Mouse (Mus musculus) neural tube, embryonic 14.5 days (tissue): Measurements from ENCODE around the gene Ogg1. TPM values are rescaled to one million over a fixed set of nuclear protein-coding genes. Genes with fewer than 3 reads are reported as not detected.
"Not testable (repeated sequence)": the region's sequence is repeated elsewhere in the genome, so short reads cannot be mapped to it uniquely, and the experiment has no call there.

Source experiments
- ATAC-seq: fragments of 200-750 bp; cut with Nextera tagmentation; 2 replicates; pipeline ENCODE4 v1.8.0; 2017; ENCODE audit warnings: low read depth, mild to moderate bottlenecking, moderate TSS enrichment, moderate library complexity
- H3K27ac ChIP-seq: fragments of 300-500 bp; sonication (generic); 2 replicates; pipeline ENCODE4 v1.5.1; 2014; ENCODE audit warnings: low read depth, mild to moderate bottlenecking, control low read depth, low read length, moderate library complexity, mixed read lengths
- H3K27me3 ChIP-seq: fragments of 300-500 bp; sonication (generic); 2 replicates; pipeline ENCODE4 v1.6.1; 2014; ENCODE audit warnings: low read length; ENCODE audit not compliant: control insufficient read depth, insufficient read depth
- H3K36me3 ChIP-seq: fragments of 300-500 bp; sonication (generic); 2 replicates; pipeline ENCODE4 v1.6.1; 2014; ENCODE audit warnings: low read length, mixed read lengths; ENCODE audit not compliant: control insufficient read depth, insufficient read depth
- H3K4me1 ChIP-seq: fragments of 300-500 bp; sonication (generic); 2 replicates; pipeline ENCODE4 v1.6.1; 2014; ENCODE audit warnings: low read length; ENCODE audit not compliant: control insufficient read depth, insufficient read depth
- H3K4me2 ChIP-seq: fragments of 300-500 bp; sonication (generic); 2 replicates; pipeline ENCODE4 v1.6.1; 2014; ENCODE audit warnings: mild to moderate bottlenecking, low read depth, low read length, control low read depth
- H3K4me3 ChIP-seq: fragments of 300-500 bp; sonication (generic); 2 replicates; pipeline ENCODE4 v1.5.1; 2014; ENCODE audit warnings: low read depth, low read length, control low read depth, mixed read lengths
- H3K9ac ChIP-seq: fragments of 300-500 bp; sonication (generic); replicated peaks from 2 replicates; pipeline ENCODE4 v1.6.1; 2014; ENCODE audit warnings: low read depth, mild to moderate bottlenecking, control low read depth, low read length, mixed read lengths
- H3K9me3 ChIP-seq: fragments of 300-500 bp; sonication (generic); 2 replicates; pipeline ENCODE4 v1.6.1; 2016; ENCODE audit warnings: low read length; ENCODE audit not compliant: control insufficient read depth
- WGBS: fragments of 180-500 bp; shearing (Covaris S2); extraction: QIAGEN DNeasy Blood & Tissue Kit; methylation state at CpG from one replicate; pipeline ENCODE4 v1.1.7; 2014; 5-methylcytosine and 5-hydroxymethylcytosine counted together
- polyA plus RNA-seq: library from polyadenylated mRNA; unstranded; fragments of >200 nt; fragmentation: Nextera tagmentation; extraction: Ambion mirVana; gene quantifications from 2 replicates; pipeline ENCODE4 v1.2.1, GENCODE M21; 2014

The Ogg1 gene
- polyA plus RNA-seq, 1 experiment from 2014 or later: 8.9 TPM

DNA sequence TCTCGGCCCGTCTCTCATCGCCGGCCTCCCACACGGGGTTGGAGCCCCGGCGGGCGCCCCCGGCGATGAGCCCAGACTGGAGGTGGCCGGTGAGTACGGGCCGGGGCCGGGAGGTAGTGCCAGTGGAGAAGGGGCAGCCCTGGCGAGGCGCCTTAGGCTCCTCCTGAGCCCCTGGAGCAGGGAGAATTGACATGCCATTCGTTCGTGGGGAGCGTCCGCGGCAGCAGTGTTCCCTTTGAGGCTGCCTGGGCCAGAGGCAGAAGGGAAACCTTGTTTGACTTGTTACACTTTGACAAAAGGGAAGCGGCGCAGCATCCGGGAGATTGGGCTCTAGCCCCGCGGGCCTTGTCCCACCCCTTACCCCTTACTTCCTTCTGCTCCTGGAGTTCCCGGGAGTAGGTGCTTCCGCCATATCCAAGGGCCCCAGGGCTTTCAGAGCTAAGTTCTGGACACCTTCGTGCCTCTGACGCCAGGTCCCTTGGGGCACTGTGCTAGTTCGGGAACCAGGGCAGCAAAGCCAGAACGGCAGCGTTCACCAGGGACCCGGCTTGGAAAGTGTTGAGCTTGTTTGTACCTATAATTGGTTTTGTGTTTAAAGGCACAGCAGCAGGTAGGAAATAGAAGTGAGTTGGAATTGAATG is 19.2 kb upstream of the Ogg1 start:
- Histone ChIP-seq H3K36me3 (0 out of 2 replicates have a peak, but pooled peaks cover 2% of the 10 kb centered on the region), H3K9me3 (no peaks in the 10 kb centered on the region), H3K9ac (peak overlapping the region; percentile 83), H3K4me2 (peak overlapping the region; percentile 99), H3K27me3 (0 out of 2 replicates have a peak, but pooled peaks cover 2% of the 10 kb centered on the region), H3K27ac (peak overlapping the region; percentile 97), H3K4me1 (peaks cover 11% of the 10 kb centered on the region), H3K4me3 (peak overlapping the region; percentile 92)
- peak; percentile 3; the same call in 1 of the 2 replicates for ATAC-seq
- 1% methylated on average over 29 of the region's 34 CpGs for WGBS

DNA sequence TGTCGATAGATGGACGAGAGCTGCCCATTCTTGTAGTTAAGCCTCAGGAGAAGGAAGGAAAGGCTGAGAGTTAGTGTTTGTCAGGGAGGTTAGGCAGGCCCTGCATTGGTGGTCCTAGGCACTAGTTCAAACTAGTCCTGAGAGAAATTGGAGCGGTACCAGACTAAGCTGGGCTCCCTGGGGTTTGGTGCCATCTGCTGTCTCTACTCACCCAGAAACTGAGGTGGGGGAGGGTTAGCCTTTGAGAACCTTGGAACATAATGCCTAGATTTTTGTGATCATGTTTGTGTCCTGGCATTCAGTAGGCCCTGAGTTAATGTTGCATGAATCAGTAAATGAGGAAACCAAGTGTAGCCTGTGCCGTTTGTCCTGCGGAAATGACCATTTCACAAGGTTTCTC is 18.6 kb upstream of the Ogg1 start:
- 0 out of 2 replicates have a peak, but pooled peaks cover 4% of the 10 kb centered on the region for H3K36me3 ChIP-seq
- H3K27ac ChIP-seq: no peak overlapping the region
- no peaks in the 10 kb centered on the region for H3K9me3 ChIP-seq
- H3K4me2 ChIP-seq: peak overlapping the region; percentile 99
- 0 out of 2 replicates have a peak, but pooled peaks cover 2% of the 10 kb centered on the region for H3K27me3 ChIP-seq
- 23% methylated on average over 5 of the region's 5 CpGs for WGBS
- H3K4me3 ChIP-seq: peak overlapping the region; percentile 92
- peaks cover 11% of the 10 kb centered on the region for H3K4me1 ChIP-seq
- H3K9ac ChIP-seq: peak overlapping the region; percentile 83
- ATAC-seq: no peak

DNA sequence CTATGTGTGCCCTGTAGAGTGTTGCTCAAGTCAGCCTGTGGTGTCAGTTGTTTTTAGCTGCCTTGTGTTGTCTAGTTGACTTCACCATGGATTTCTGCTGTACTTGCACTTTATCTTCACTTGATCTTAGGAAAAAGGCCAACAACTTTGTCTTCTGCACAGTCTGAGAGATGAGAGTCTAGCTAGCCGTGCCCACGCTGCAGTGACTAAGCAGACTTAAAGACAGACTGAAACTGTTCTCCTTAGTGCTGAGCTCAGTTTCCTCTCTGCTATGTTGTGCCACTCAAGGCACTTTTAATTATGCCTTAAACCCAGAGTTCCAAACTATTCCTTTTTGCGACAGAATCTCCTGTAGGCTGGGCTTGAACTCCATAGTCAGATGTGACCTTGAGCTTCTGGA is 10.8 kb upstream of the Ogg1 start:
- Histone ChIP-seq H3K4me1 (no peaks in the 10 kb centered on the region), H3K4me2 (no peak overlapping the region), H3K4me3 (no peak overlapping the region), H3K27me3 (no peaks in the 10 kb centered on the region), H3K27ac (no peak overlapping the region), H3K9ac (no peak overlapping the region), H3K9me3 (no peaks in the 10 kb centered on the region), H3K36me3 (peaks cover 73% of the 10 kb centered on the region)
- WGBS: 97% methylated on average over 3 of the region's 3 CpGs
- ATAC-seq: no peak

DNA sequence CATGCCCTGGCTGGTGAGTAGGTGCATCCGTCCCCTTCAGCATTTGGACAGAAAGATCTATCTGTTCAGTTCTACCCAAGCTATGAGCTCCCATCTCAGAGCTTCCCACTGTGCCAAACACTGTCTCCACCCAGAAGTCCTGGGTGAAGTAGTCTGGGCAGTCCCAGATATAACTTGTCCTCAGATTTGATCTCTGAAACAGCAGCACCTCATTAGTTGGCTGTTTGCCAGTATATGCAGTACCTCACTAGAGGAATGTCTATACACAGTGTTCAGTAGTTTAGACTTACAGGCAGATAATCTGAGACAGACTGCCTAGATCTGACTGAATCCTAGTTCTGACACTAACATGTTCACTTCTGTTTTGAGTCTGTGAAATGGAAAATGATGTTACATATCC is 2.6 kb downstream of the Ogg1 start:
- H3K4me2 ChIP-seq: no peak overlapping the region
- ATAC-seq: no peak
- H3K27me3 ChIP-seq: no peaks in the 10 kb centered on the region
- H3K9me3 ChIP-seq: no peaks in the 10 kb centered on the region
- H3K9ac ChIP-seq: no peak overlapping the region
- peaks cover 4% of the 10 kb centered on the region; the same call in 1 of the 2 replicates for H3K4me1 ChIP-seq
- no peak overlapping the region for H3K27ac ChIP-seq
- 81% methylated on average over 1 of the region's 1 CpGs for WGBS
- no peak overlapping the region for H3K4me3 ChIP-seq
- H3K36me3 ChIP-seq: peaks cover 9% of the 10 kb centered on the region

DNA sequence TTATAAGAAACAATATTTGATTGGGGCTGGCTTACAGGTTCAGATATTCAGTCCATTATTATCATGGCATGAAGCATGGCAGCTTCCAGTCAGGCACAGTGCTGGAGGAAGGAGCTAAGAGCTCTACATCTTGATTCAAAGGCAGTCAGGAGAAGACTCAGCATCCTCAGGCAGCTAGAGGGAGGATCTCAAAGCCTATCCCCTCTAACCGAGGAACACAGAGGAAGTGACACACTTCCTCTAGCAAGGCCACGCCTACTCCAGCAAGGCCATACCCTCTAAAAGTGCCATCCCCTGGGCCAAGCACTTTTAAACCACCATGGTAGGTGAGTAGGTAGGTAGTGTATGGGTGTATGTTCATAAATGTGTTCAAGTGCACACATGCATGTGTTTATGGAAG is 3.8 kb downstream of the Ogg1 start:
- Histone ChIP-seq H3K4me3 (no peak overlapping the region), H3K4me1 (peaks cover 4% of the 10 kb centered on the region; the same call in 1 of the 2 replicates), H3K9me3 (no peaks in the 10 kb centered on the region), H3K27me3 (no peaks in the 10 kb centered on the region), H3K4me2 (no peak overlapping the region), H3K27ac (no peak overlapping the region), H3K36me3 (peaks cover 12% of the 10 kb centered on the region; the same call in 1 of the 2 replicates), H3K9ac (no peak overlapping the region)
- no peak for ATAC-seq
- 71% methylated on average over 2 of the region's 2 CpGs for WGBS

DNA sequence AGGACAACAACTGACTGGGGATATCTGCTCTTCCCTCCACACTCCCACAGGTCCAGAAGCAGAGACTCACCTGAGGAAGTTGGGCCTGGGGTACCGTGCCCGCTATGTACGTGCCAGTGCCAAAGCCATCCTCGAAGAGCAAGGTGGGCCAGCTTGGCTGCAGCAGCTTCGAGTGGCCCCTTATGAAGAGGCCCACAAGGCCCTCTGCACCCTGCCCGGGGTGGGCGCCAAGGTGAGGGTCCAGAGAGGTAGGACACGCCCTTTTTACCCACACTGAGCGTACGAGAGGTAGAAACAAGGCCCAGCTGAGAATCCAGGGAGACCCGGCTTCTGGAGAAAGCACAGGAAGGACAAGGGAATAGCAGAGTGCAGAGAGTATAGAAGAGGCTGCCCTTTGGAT is 4.9 kb downstream of the Ogg1 start:
- no peaks in the 10 kb centered on the region for H3K27me3 ChIP-seq
- peaks cover 21% of the 10 kb centered on the region; the same call in 1 of the 2 replicates for H3K36me3 ChIP-seq
- H3K4me2 ChIP-seq: no peak overlapping the region
- ATAC-seq: no peak
- no peaks in the 10 kb centered on the region for H3K9me3 ChIP-seq
- no peak overlapping the region for H3K27ac ChIP-seq
- peaks cover 4% of the 10 kb centered on the region; the same call in 1 of the 2 replicates for H3K4me1 ChIP-seq
- H3K9ac ChIP-seq: no peak overlapping the region
- 93% methylated on average over 11 of the region's 11 CpGs for WGBS
- no peak overlapping the region for H3K4me3 ChIP-seq

DNA sequence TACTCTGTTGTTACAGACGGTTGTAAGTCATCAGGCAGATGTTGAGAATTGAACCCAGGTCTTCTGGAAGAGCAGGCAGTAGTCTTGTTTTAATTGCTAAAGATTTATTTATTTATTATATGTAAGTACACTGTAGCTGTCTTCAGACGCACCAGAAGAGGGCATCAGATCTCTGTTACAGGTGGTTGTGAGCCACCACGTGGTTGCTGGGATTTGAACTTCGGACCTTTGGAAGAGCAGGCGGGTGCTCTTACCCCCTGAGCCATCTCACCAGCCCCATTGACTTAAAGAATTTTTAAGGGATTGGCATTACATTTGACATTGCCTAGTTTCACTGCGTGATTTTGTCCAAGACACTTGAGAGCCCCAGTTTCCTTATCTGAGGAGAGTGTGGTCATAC is 6.0 kb downstream of the Ogg1 start:
- H3K4me1 ChIP-seq, H3K9ac ChIP-seq: not testable (repeated sequence)

DNA sequence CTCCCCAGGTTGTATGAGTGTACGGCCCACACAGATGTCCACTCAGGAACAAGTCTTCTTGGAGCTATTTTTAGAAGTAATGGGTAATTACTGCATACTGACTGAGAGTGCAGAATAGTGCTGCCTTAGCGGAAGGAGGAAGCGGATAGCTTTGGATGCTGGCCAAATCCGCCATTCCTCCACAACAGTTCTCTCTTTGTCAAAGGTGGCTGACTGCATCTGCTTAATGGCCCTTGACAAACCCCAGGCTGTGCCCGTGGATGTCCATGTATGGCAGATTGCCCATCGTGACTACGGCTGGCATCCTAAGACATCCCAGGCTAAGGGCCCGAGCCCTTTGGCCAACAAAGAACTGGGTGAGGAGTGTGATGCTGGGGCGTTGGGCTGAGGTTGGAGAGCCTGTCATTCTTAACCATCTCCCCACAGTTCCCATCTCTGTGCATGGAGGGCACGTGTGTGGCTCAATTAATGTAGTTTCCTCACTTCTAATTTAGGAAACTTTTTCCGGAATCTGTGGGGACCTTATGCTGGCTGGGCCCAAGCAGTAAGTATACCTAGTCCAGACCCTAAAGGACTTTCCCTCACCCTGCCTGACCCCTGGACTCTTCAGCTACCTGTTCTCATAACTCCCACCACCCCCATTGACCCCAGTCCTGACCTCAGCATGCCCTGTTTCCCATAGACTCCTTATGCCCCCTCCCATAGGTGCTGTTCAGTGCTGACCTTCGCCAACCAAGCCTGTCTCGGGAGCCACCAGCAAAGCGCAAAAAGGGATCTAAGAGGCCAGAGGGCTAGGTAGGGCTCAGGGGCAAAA is 6.6 kb downstream of the Ogg1 start:
- no peaks in the 10 kb centered on the region for H3K27me3 ChIP-seq
- WGBS: 55% methylated on average over 14 of the region's 14 CpGs
- ATAC-seq: peak; percentile 82; the same call in 1 of the 2 replicates
- H3K4me2 ChIP-seq: no peak overlapping the region
- no peak overlapping the region for H3K9ac ChIP-seq
- H3K9me3 ChIP-seq: no peaks in the 10 kb centered on the region
- peaks cover 25% of the 10 kb centered on the region; the same call in 1 of the 2 replicates for H3K36me3 ChIP-seq
- H3K4me3 ChIP-seq: no peak overlapping the region
- peak overlapping the region; percentile 62 for H3K27ac ChIP-seq
- H3K4me1 ChIP-seq: no peaks in the 10 kb centered on the region; the same call in 1 of the 2 replicates

More for the DNA sequence above, 6.0 kb downstream of the Ogg1 start:
- H3K4me2 ChIP-seq, H3K27ac ChIP-seq, H3K4me3 ChIP-seq, ATAC-seq, H3K9me3 ChIP-seq, H3K27me3 ChIP-seq: not testable (repeated sequence)
- peaks cover 21% of the 10 kb centered on the region; the same call in 1 of the 2 replicates for H3K36me3 ChIP-seq
- WGBS: 76% methylated on average over 6 of the region's 6 CpGs

DNA sequence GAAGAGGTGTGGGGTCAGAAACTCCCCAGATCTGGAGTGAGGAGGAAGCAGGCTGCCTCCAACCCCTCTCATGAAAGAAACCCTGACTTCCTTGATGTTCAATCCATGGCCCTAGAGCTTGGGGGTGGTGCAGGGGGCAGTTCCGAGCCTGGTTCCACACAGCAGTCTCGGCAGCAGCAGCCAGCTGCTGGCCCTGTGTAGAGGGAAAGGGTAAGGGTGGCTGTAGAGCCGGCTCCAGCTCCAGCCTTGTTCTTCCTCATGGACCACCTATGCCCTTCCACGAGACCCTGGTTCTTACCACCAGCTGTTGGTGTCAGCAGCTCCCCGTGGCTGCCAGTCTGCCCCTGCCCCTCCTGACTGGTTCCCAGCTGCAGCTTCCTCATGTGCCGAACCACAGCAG is 7.4 kb downstream of the Ogg1 start:
- Histone ChIP-seq H3K4me1 (no peaks in the 10 kb centered on the region; the same call in 1 of the 2 replicates), H3K4me3 (no peak overlapping the region), H3K9me3 (no peaks in the 10 kb centered on the region), H3K27me3 (no peaks in the 10 kb centered on the region), H3K9ac (no peak overlapping the region), H3K4me2 (no peak overlapping the region), H3K36me3 (peaks cover 33% of the 10 kb centered on the region), H3K27ac (no peak overlapping the region)
- WGBS: 80% methylated on average over 6 of the region's 6 CpGs
- ATAC-seq: no peak
